Mouse (Mus musculus): ENCODE results near the gene Mad1l1. TPM values are rescaled to one million over a fixed set of nuclear protein-coding genes. Genes with fewer than 3 reads are reported as not detected.

Mad1l1 gene
- total and polyA plus RNA-seq, 3 experiments: 40.5 to 65.2 TPM; not detected in 1

DNA sequence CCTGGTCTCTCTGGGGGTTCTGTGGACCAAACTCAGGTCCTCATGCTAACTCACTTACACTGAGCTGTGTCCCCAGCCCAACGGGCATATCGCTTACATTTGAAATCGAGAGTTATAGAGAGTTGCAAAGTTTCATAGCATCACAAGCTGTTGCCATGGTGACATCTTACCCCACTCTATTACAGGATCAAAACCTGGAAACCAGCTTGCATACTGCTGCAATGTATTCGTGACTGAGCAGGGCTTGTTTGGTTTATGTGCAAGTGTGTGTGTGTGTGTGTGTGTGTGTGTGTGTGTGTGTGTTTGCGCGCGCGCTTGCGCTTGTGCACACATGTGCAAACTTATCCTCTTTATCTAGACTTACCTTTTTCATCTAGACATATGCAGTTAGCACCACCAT, 342.0 kb downstream of the Mad1l1 start:
- DNase-seq (ENCODE audit: low read depth, low spot score): no peak
- Histone ChIP-seq H3K4me1 (ENCODE audit: control insufficient read depth in 1 of 2, insufficient read depth in 2 of 2, low read length in 2 of 2) (0 out of 4 replicates have a peak, but pooled peaks cover 0 to 3% of the 10 kb centered on the region in 2 experiments), H3K79me2 (ENCODE audit: control insufficient read depth, insufficient read depth, low read length, poor library complexity) (no peaks in the 10 kb centered on the region), H3K4me3 (ENCODE audit: control insufficient read depth in 1 of 2, insufficient read depth in 1 of 2, low read depth in 2 of 2, low read length in 2 of 2) (no peak overlapping the region), H3K36me3 (ENCODE audit: control insufficient read depth in 1 of 2, insufficient read depth in 2 of 2, low read length in 2 of 2) (no peaks in the 10 kb centered on the region), H3K9ac (ENCODE audit: control insufficient read depth, low read depth, low read length, poor library complexity, severe bottlenecking) (no peak overlapping the region), H3K27ac (ENCODE audit: control insufficient read depth, low read depth, low read length) (no peak overlapping the region), H3K9me3 (replicated peaks; ENCODE audit: insufficient read depth, low read length) (no peaks in the 10 kb centered on the region), H3K27me3 (ENCODE audit: control insufficient read depth in 1 of 2, insufficient read depth in 2 of 2, low read length in 2 of 2) (no peaks in the 10 kb centered on the region)
- TF ChIP-seq CTCF (IDR thresholded peaks at IDR 0.05 in 2 of 3, conservative IDR thresholded peaks at IDR 0.05 in 1 of 3; ENCODE audit: control insufficient read depth in 1 of 3, insufficient read depth in 1 of 3, low read depth in 2 of 3, low read length in 3 of 3, poor library complexity in 1 of 3, severe bottlenecking in 1 of 3): no peak
- TF ChIP-seq GATA1 (IDR thresholded peaks at IDR 0.05; ENCODE audit: low read depth, low read length): no peak
- TF ChIP-seq MEF2A (IDR thresholded peaks at IDR 0.05; ENCODE audit: extremely low read depth, insufficient replicate concordance, low read depth, low read length, poor library complexity, severe bottlenecking): no peak
- TF ChIP-seq USF1 (IDR thresholded peaks at IDR 0.05; ENCODE audit: low read depth, low read length): no peak
- no peak for TF ChIP-seq POLR2AphosphoS2 (IDR thresholded peaks at IDR 0.05; ENCODE audit: low read length)
- TF ChIP-seq JUND (IDR thresholded peaks at IDR 0.05; ENCODE audit: low read depth, low read length): no peak
- TF ChIP-seq GABPA (IDR thresholded peaks at IDR 0.05; ENCODE audit: low read depth, low read length): no peak

DNA sequence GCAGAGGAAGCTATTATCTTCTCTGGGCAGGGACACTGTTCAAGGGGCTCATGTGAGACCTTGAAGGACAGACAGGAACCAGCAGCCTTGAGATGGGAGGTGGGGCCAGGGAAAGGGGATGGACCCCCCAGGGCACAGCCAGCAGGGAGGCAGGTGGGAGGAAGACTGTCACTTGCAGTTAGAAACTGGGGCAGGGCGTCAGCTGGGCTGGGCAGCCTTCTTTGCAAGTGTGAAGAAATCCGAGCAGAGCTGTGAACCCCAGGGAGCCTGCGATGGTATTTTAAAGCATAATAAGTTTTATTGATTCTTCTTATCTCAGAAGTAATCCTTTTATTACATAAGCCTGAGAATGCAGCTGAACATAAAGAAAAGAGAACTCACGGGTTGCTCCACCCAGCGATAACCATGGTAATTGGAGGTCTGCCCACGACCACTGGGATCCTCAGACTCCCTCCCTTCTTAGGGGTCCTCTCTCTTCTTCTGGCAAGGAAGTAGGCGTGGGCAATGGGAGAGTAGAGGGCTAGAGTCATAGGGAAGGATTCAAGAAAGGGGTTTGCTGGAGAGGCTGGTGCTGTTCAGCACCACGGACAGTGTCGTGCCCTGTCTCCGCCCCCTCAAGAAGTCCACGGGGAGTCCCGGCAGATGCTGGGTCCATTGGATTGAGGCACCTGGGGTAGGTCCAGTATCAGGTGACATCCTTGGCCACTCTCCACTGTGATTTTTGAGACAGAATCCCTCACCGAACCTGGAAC, 342.7 kb downstream of the Mad1l1 start:
- Histone ChIP-seq H3K4me1 (ENCODE audit: control insufficient read depth in 1 of 2, insufficient read depth in 2 of 2, low read length in 2 of 2) (0 out of 4 replicates have a peak, but pooled peaks cover 0 to 3% of the 10 kb centered on the region in 2 experiments), H3K36me3 (ENCODE audit: control insufficient read depth in 1 of 2, insufficient read depth in 2 of 2, low read length in 2 of 2) (no peaks in the 10 kb centered on the region), H3K27ac (ENCODE audit: control insufficient read depth, low read depth, low read length) (no peak overlapping the region), H3K4me3 (ENCODE audit: control insufficient read depth in 1 of 2, insufficient read depth in 1 of 2, low read depth in 2 of 2, low read length in 2 of 2) (no peak overlapping the region), H3K9me3 (replicated peaks; ENCODE audit: insufficient read depth, low read length) (no peaks in the 10 kb centered on the region), H3K79me2 (ENCODE audit: control insufficient read depth, insufficient read depth, low read length, poor library complexity) (no peaks in the 10 kb centered on the region), H3K9ac (ENCODE audit: control insufficient read depth, low read depth, low read length, poor library complexity, severe bottlenecking) (no peak overlapping the region), H3K27me3 (ENCODE audit: control insufficient read depth in 1 of 2, insufficient read depth in 2 of 2, low read length in 2 of 2) (no peaks in the 10 kb centered on the region)
- TF ChIP-seq MEF2A (IDR thresholded peaks at IDR 0.05; ENCODE audit: extremely low read depth, insufficient replicate concordance, low read depth, low read length, poor library complexity, severe bottlenecking): no peak
- peak; percentile 70 for TF ChIP-seq SIN3A (IDR thresholded peaks at IDR 0.05; ENCODE audit: low read length)
- peak; percentile 35; the same call in 1 of the 2 replicates for TF ChIP-seq MXI1 (IDR thresholded peaks at IDR 0.05; ENCODE audit: low read depth, low read length)
- peak; percentile 57 for DNase-seq (ENCODE audit: low read depth, low spot score)

DNA sequence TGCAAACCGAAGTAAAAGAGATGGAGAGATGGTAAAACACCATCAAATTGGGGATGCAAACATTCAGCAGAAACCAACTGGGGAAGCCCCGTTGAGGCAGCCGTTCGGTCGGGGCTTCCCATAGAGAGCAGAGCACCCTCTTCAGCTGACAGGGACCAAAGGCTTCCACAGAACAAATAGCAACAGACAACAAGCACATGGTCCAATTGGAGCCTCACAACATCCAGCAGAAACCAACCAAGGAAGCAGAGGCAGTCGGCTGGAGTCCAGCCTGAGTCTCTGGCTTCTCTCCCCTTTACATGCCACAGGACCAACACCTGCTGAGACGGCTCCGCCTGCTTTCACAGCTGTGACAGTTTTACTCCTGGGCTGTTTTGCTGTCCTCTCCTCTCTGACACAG, 343.9 kb downstream of the Mad1l1 start:
- Histone ChIP-seq H3K36me3 (ENCODE audit: control insufficient read depth in 1 of 2, insufficient read depth in 2 of 2, low read length in 2 of 2) (no peaks in the 10 kb centered on the region), H3K27me3 (ENCODE audit: control insufficient read depth in 1 of 2, insufficient read depth in 2 of 2, low read length in 2 of 2) (no peaks in the 10 kb centered on the region), H3K79me2 (ENCODE audit: control insufficient read depth, insufficient read depth, low read length, poor library complexity) (no peaks in the 10 kb centered on the region), H3K27ac (ENCODE audit: control insufficient read depth, low read depth, low read length) (no peak overlapping the region), H3K9me3 (replicated peaks; ENCODE audit: insufficient read depth, low read length) (no peaks in the 10 kb centered on the region), H3K4me1 (ENCODE audit: control insufficient read depth in 1 of 2, insufficient read depth in 2 of 2, low read length in 2 of 2) (0 out of 4 replicates have a peak, but pooled peaks cover 0 to 3% of the 10 kb centered on the region in 2 experiments), H3K4me3 (ENCODE audit: control insufficient read depth in 1 of 2, insufficient read depth in 1 of 2, low read depth in 2 of 2, low read length in 2 of 2) (no peak overlapping the region), H3K9ac (ENCODE audit: control insufficient read depth, low read depth, low read length, poor library complexity, severe bottlenecking) (no peak overlapping the region)
- DNase-seq (ENCODE audit: low read depth, low spot score): no peak
- TF ChIP-seq MAZ (IDR thresholded peaks at IDR 0.05; ENCODE audit: low read depth, low read length) (no peak), JUND (IDR thresholded peaks at IDR 0.05; ENCODE audit: low read depth, low read length) (no peak), MAFK (IDR thresholded peaks at IDR 0.05; ENCODE audit: borderline replicate concordance, low read depth, low read length) (no peak)

Data from MEL (cell line).